Mouse (Mus musculus) lung, embryonic 16.5 days (tissue): ENCODE measurements at regions not wholly inside any gene's neighbourhood (a gene's known extent, or its start where the extent isn't known, plus 50 kb on each side); places are given as distances from the start of the nearest gene placed in this dataset.
"Not testable (repeated sequence)": the region's sequence is repeated elsewhere in the genome, so short reads cannot be mapped to it uniquely, and the experiment has no call there.

Experiments
- ATAC-seq: fragments of 200-750 bp; cut with Nextera tagmentation; 2 replicates; pipeline ENCODE4 v1.8.0; 2017; ENCODE audit warnings: low read depth, mild to moderate bottlenecking, moderate library complexity
- H3K27ac ChIP-seq: fragments of 300-500 bp; sonication (generic); 2 replicates; pipeline ENCODE4 v1.5.1; 2014; ENCODE audit warnings: mild to moderate bottlenecking, control low read depth, low read length
- H3K27me3 ChIP-seq: fragments of 300-500 bp; sonication (generic); 2 replicates; pipeline ENCODE4 v1.6.1; 2014; ENCODE audit warnings: low read depth, low read length, mixed read lengths; ENCODE audit not compliant: control insufficient read depth, insufficient read depth
- H3K36me3 ChIP-seq: fragments of 300-500 bp; sonication (generic); 2 replicates; pipeline ENCODE4 v1.6.1; 2014; ENCODE audit warnings: low read length; ENCODE audit not compliant: control insufficient read depth, insufficient read depth
- H3K4me1 ChIP-seq: fragments of 300-500 bp; sonication (generic); replicated peaks from 2 replicates; pipeline ENCODE4 v1.6.1; 2014; ENCODE audit warnings: low read length, mixed read lengths; ENCODE audit not compliant: control insufficient read depth, insufficient read depth
- H3K4me2 ChIP-seq: fragments of 300-500 bp; sonication (generic); 2 replicates; pipeline ENCODE4 v1.6.1; 2014; ENCODE audit warnings: low read depth, low read length, control low read depth
- H3K4me3 ChIP-seq: fragments of 300-500 bp; sonication (generic); 2 replicates; pipeline ENCODE4 v1.5.1; 2014; ENCODE audit warnings: mild to moderate bottlenecking, low read length, control low read depth
- H3K9ac ChIP-seq: fragments of 300-500 bp; sonication (generic); 2 replicates; pipeline ENCODE4 v1.6.1; 2014; ENCODE audit warnings: low read length, control low read depth
- H3K9me3 ChIP-seq: fragments of 300-500 bp; sonication (generic); 2 replicates; pipeline ENCODE4 v1.6.1; 2016; ENCODE audit warnings: low read length; ENCODE audit not compliant: control insufficient read depth
- WGBS: fragments of 180-500 bp; shearing (Covaris S2); extraction: QIAGEN DNeasy Blood & Tissue Kit; methylation state at CpG from one replicate; pipeline ENCODE4 v1.1.7; 2014; 5-methylcytosine and 5-hydroxymethylcytosine counted together

- H3K9ac ChIP-seq, H3K4me3 ChIP-seq, H3K27ac ChIP-seq, H3K9me3 ChIP-seq, H3K27me3 ChIP-seq, ATAC-seq, H3K4me1 ChIP-seq, H3K4me2 ChIP-seq, H3K36me3 ChIP-seq: not testable (repeated sequence)
- WGBS: 86% methylated on average over 4 of the region's 4 CpGs
Measured at GRCm38 (mm10) chr6:13763636-13764035, 76.1 kb downstream of the Gpr85 start.

- Histone ChIP-seq H3K9ac (no peak overlapping the region), H3K27me3 (no peaks in the 10 kb centered on the region), H3K27ac (no peak overlapping the region), H3K4me2 (no peak overlapping the region), H3K9me3 (no peaks in the 10 kb centered on the region), H3K4me3 (no peak overlapping the region), H3K4me1 (no peaks in the 10 kb centered on the region), H3K36me3 (no peaks in the 10 kb centered on the region)
- 76% methylated on average over 2 of the region's 2 CpGs for WGBS
- ATAC-seq: no peak
Measured at GRCm38 (mm10) chr6:13759431-13759830, 80.3 kb downstream of the Gpr85 start.

GRCm38 (mm10) chr6:13758946-13759345, 80.8 kb downstream of the Gpr85 start:
- Histone ChIP-seq H3K4me1 (no peaks in the 10 kb centered on the region), H3K9me3 (no peaks in the 10 kb centered on the region), H3K27ac (no peak overlapping the region), H3K4me2 (no peak overlapping the region), H3K36me3 (no peaks in the 10 kb centered on the region), H3K4me3 (no peak overlapping the region), H3K9ac (no peak overlapping the region), H3K27me3 (no peaks in the 10 kb centered on the region)
- ATAC-seq: no peak

GRCm38 (mm10) chr6:13748931-13749638, 71.3 kb upstream of the Bmt2 start:
- Histone ChIP-seq H3K27ac (no peak overlapping the region), H3K27me3 (no peaks in the 10 kb centered on the region), H3K36me3 (no peaks in the 10 kb centered on the region), H3K9me3 (no peaks in the 10 kb centered on the region), H3K9ac (no peak overlapping the region), H3K4me1 (no peaks in the 10 kb centered on the region), H3K4me2 (no peak overlapping the region), H3K4me3 (no peak overlapping the region)
- WGBS: 60% methylated on average over 7 of the region's 7 CpGs
- no peak for ATAC-seq

- Histone ChIP-seq H3K4me3 (no peak overlapping the region), H3K9ac (no peak overlapping the region), H3K27ac (no peak overlapping the region), H3K4me1 (no peaks in the 10 kb centered on the region), H3K27me3 (no peaks in the 10 kb centered on the region), H3K36me3 (no peaks in the 10 kb centered on the region), H3K9me3 (no peaks in the 10 kb centered on the region), H3K4me2 (no peak overlapping the region)
- WGBS: 27% methylated on average over 8 of the region's 8 CpGs
- ATAC-seq: 0 out of 2 replicates have a peak, but pooled peaks have one; percentile 12
Measured at GRCm38 (mm10) chr6:13747969-13748368, 70.2 kb upstream of the Bmt2 start.

GRCm38 (mm10) chr6:13746577-13747482, 69.1 kb upstream of the Bmt2 start:
- no peak for ATAC-seq
- H3K27ac ChIP-seq: no peak overlapping the region
- no peak overlapping the region for H3K4me3 ChIP-seq
- no peaks in the 10 kb centered on the region for H3K36me3 ChIP-seq
- no peak overlapping the region for H3K4me2 ChIP-seq
- no peaks in the 10 kb centered on the region for H3K4me1 ChIP-seq
- WGBS: 74% methylated on average over 8 of the region's 8 CpGs
- no peaks in the 10 kb centered on the region for H3K27me3 ChIP-seq
- H3K9me3 ChIP-seq: no peaks in the 10 kb centered on the region
- no peak overlapping the region for H3K9ac ChIP-seq
